Mouse (Mus musculus) CD4-positive, CD25-positive, alpha-beta regulatory T cell, adult 2 months (primary cell): ENCODE data around the gene Pdrg1.

Source experiments
- DNase-seq: peaks from one replicate; pipeline ENCODE4 v3.0.0-alpha.2; 2012; ENCODE audit warnings: low read depth, low spot score

The Pdrg1 gene

GRCm38 (mm10) chr2:153031126-153032082, 16.2 kb upstream of the Pdrg1 start, which contains the start of gene Xkr7:
TSS of gene Xkr7 (plus strand) at chr2:153031852.
- DNase-seq: no peak

- DNase-seq: no peak
Observed at GRCm38 (mm10) chr2:153030422-153030821, 15.2 kb upstream of the Pdrg1 start.

- DNase-seq: no peak
Observed at GRCm38 (mm10) chr2:153027501-153027900, 12.3 kb upstream of the Pdrg1 start.

GRCm38 (mm10) chr2:153026052-153026451, 10.8 kb upstream of the Pdrg1 start:
- no peak for DNase-seq

GRCm38 (mm10) chr2:153022855-153023254, 7.6 kb upstream of the Pdrg1 start:
- DNase-seq: no peak

GRCm38 (mm10) chr2:153021163-153021562, 5.9 kb upstream of the Pdrg1 start:
- DNase-seq: no peak

- DNase-seq: no peak
Observed at GRCm38 (mm10) chr2:153019355-153019754, 4.1 kb upstream of the Pdrg1 start.

GRCm38 (mm10) chr2:153016786-153017185, 1.6 kb upstream of the Pdrg1 start:
- DNase-seq: no peak

GRCm38 (mm10) chr2:153015804-153016203, 577 bp upstream of the Pdrg1 start:
- no peak for DNase-seq

- DNase-seq: no peak
Observed at GRCm38 (mm10) chr2:153013724-153014515, 1.3 kb downstream of the Pdrg1 start.

GRCm38 (mm10) chr2:153009192-153009973, 5.8 kb downstream of the Pdrg1 start:
- no peak for DNase-seq

GRCm38 (mm10) chr2:153005981-153006380, 9.2 kb downstream of the Pdrg1 start:
- DNase-seq: no peak

- DNase-seq: no peak
Observed at GRCm38 (mm10) chr2:153003681-153004338, 11.4 kb downstream of the Pdrg1 start.

- DNase-seq: peak; percentile 57
Observed at GRCm38 (mm10) chr2:153002492-153003248, 12.6 kb downstream of the Pdrg1 start.

- DNase-seq: no peak
Observed at GRCm38 (mm10) chr2:152997046-152997445, 18.2 kb downstream of the Pdrg1 start.

- no peak for DNase-seq
Observed at GRCm38 (mm10) chr2:152991529-152991928, 23.7 kb downstream of the Pdrg1 start.

- DNase-seq: no peak
Observed at GRCm38 (mm10) chr2:152985582-152985981, 29.6 kb downstream of the Pdrg1 start.

GRCm38 (mm10) chr2:152976991-152977390, 38.2 kb downstream of the Pdrg1 start:
- no peak for DNase-seq

- no peak for DNase-seq
Observed at GRCm38 (mm10) chr2:152965555-152965954, 49.7 kb downstream of the Pdrg1 start.

GRCm38 (mm10) chr2:152962091-152962793, 53.0 kb downstream of the Pdrg1 start, which contains the start of gene Ttll9:
TSS of gene Ttll9 (plus strand) at chr2:152962485.
- peak; percentile 65 for DNase-seq
